Mouse (Mus musculus) kidney, postnatal 0 days (tissue): ENCODE data around the gene Diras1. TPM values are rescaled to one million over a fixed set of nuclear protein-coding genes. Genes with fewer than 3 reads are reported as not detected.

Experiments used
- ATAC-seq: fragments of 200-750 bp; cut with Nextera tagmentation; replicated peaks from 2 replicates; pipeline ENCODE4 v1.8.0; 2017; ENCODE audit warnings: low read depth, moderate number of reproducible peaks, moderate TSS enrichment, moderate library complexity; ENCODE audit not compliant: low FRiP score
- DNase-seq: peaks from one replicate; pipeline ENCODE4 v3.0.0-alpha.2; 2016; ENCODE audit warnings: low spot score
- H3K27ac ChIP-seq: fragments of 300-500 bp; sonication (generic); 2 replicates; pipeline ENCODE4 v1.5.1; 2014; ENCODE audit warnings: mild to moderate bottlenecking
- H3K27me3 ChIP-seq: fragments of 300-500 bp; sonication (generic); 2 replicates; pipeline ENCODE4 v1.6.1; 2014; ENCODE audit warnings: low read length, mixed read lengths; ENCODE audit not compliant: insufficient read depth
- H3K36me3 ChIP-seq: fragments of 300-500 bp; sonication (generic); 2 replicates; pipeline ENCODE4 v1.6.1; 2014; ENCODE audit warnings: low read length, mixed read lengths; ENCODE audit not compliant: insufficient read depth
- H3K4me1 ChIP-seq: fragments of 300-500 bp; sonication (generic); replicated peaks from 2 replicates; pipeline ENCODE4 v1.6.1; 2014; ENCODE audit warnings: antibody characterized with exemption, low read length, mixed read lengths; ENCODE audit not compliant: insufficient read depth
- H3K4me2 ChIP-seq: fragments of 300-500 bp; sonication (generic); 2 replicates; pipeline ENCODE4 v1.6.1; 2014; ENCODE audit warnings: mild to moderate bottlenecking, low read length, moderate library complexity, mixed read lengths
- H3K4me3 ChIP-seq: fragments of 300-500 bp; sonication (generic); replicated peaks from 2 replicates; pipeline ENCODE4 v1.5.1; 2014; ENCODE audit warnings: low read depth, low read length
- H3K9ac ChIP-seq: fragments of 300-500 bp; sonication (generic); 2 replicates; pipeline ENCODE4 v1.6.1; 2014; ENCODE audit warnings: low read depth, low read length
- H3K9me3 ChIP-seq: fragments of 300-500 bp; sonication (generic); replicated peaks from 2 replicates; pipeline ENCODE4 v1.6.1; 2016; ENCODE audit warnings: low read length, inconsistent platforms, mixed read lengths
- CTCF ChIP-seq: IDR thresholded peaks from 2 replicates; pipeline ENCODE4 v1.5.1; 2016; ENCODE audit warnings: antibody characterized with exemption, low read depth, mild to moderate bottlenecking, moderate library complexity
- WGBS: fragments of 180-500 bp; shearing (Covaris S2); extraction: QIAGEN DNeasy Blood & Tissue Kit; methylation state at CpG from one replicate; pipeline ENCODE4 v1.1.7; 2014; 5-methylcytosine and 5-hydroxymethylcytosine counted together
- polyA plus RNA-seq: library from polyadenylated mRNA; unstranded; fragments of >200 nt; fragmentation: Nextera tagmentation; extraction: Ambion mirVana; gene quantifications from 2 replicates; pipeline ENCODE4 v1.2.1, GENCODE M21; 2015

The Diras1 gene
- polyA plus RNA-seq, 1 experiment from 2014 or later, result 0.11 TPM

GRCm38 (mm10) chr10:80997332-80997731, 28.1 kb downstream of the Diras1 start:
- H3K36me3 ChIP-seq, result no peaks in the 10 kb centered on the region
- no peak for ATAC-seq
- DNase-seq, result no peak
- H3K4me1 ChIP-seq, result 0 out of 2 replicates have a peak, but pooled peaks cover 6% of the 10 kb centered on the region
- no peak overlapping the region for H3K4me2 ChIP-seq
- H3K9ac ChIP-seq, result no peak overlapping the region
- 83% methylated on average over 8 of the region's 8 CpGs for whole genome bisulfite sequencing
- no peak overlapping the region for H3K4me3 ChIP-seq
- H3K27ac ChIP-seq, result no peak overlapping the region
- H3K27me3 ChIP-seq, result no peaks in the 10 kb centered on the region
- TF ChIP-seq CTCF, result no peak
- H3K9me3 ChIP-seq, result no peaks in the 10 kb centered on the region

GRCm38 (mm10) chr10:80996501-80996900, 29.0 kb downstream of the Diras1 start:
- Histone ChIP-seq H3K9me3 (no peaks in the 10 kb centered on the region), H3K9ac (no peak overlapping the region), H3K4me2 (no peak overlapping the region)

GRCm38 (mm10) chr10:80995091-80995632, 30.3 kb downstream of the Diras1 start:
- Histone ChIP-seq H3K4me3 (no peak overlapping the region), H3K4me1 (0 out of 2 replicates have a peak, but pooled peaks cover 3% of the 10 kb centered on the region), H3K9ac (no peak overlapping the region), H3K4me2 (peak overlapping the region; percentile 32; the same call in 1 of the 2 replicates), H3K27ac (no peak overlapping the region), H3K36me3 (no peaks in the 10 kb centered on the region), H3K27me3 (no peaks in the 10 kb centered on the region; the same call in 1 of the 2 replicates), H3K9me3 (no peaks in the 10 kb centered on the region)
- peak; percentile 99 for TF ChIP-seq CTCF
- ATAC-seq (no peak), DNase-seq (peak; percentile 87)
- 9% methylated on average over 21 of the region's 21 CpGs for WGBS

More at GRCm38 (mm10) chr10:80996501-80996900, 29.0 kb downstream of the Diras1 start:
- no peak for TF ChIP-seq CTCF
- 94% methylated on average over 8 of the region's 8 CpGs for WGBS
- Histone ChIP-seq H3K4me1 (0 out of 2 replicates have a peak, but pooled peaks cover 6% of the 10 kb centered on the region), H3K4me3 (no peak overlapping the region), H3K36me3 (no peaks in the 10 kb centered on the region), H3K27me3 (no peaks in the 10 kb centered on the region; the same call in 1 of the 2 replicates), H3K27ac (no peak overlapping the region)
- DNase-seq (no peak), ATAC-seq (no peak)

- H3K27ac ChIP-seq, result no peak overlapping the region
- H3K27me3 ChIP-seq, result no peaks in the 10 kb centered on the region; the same call in 1 of the 2 replicates
- 56% methylated on average over 4 of the region's 4 CpGs for WGBS
- H3K9me3 ChIP-seq, result no peaks in the 10 kb centered on the region
- ATAC-seq (no peak), DNase-seq (no peak)
- H3K4me1 ChIP-seq, result 0 out of 2 replicates have a peak, but pooled peaks cover 3% of the 10 kb centered on the region
- TF ChIP-seq CTCF, result no peak
- no peak overlapping the region for H3K9ac ChIP-seq
- H3K4me3 ChIP-seq, result no peak overlapping the region
- no peak overlapping the region for H3K4me2 ChIP-seq
- H3K36me3 ChIP-seq, result no peaks in the 10 kb centered on the region
These were observed 30.8 kb downstream of the Diras1 start for GRCm38 (mm10) chr10:80994621-80995020.

GRCm38 (mm10) chr10:80993276-80993675, 32.2 kb downstream of the Diras1 start:
- ATAC-seq, result no peak
- TF ChIP-seq CTCF, result no peak
- no peak overlapping the region for H3K4me3 ChIP-seq
- no peaks in the 10 kb centered on the region for H3K9me3 ChIP-seq
- H3K9ac ChIP-seq, result no peak overlapping the region
- H3K4me2 ChIP-seq, result no peak overlapping the region
- WGBS, result 64% methylated on average over 5 of the region's 5 CpGs
- H3K27ac ChIP-seq, result no peak overlapping the region
- DNase-seq, result no peak
- H3K36me3 ChIP-seq, result no peaks in the 10 kb centered on the region
- no peaks in the 10 kb centered on the region; the same call in 1 of the 2 replicates for H3K27me3 ChIP-seq
- 0 out of 2 replicates have a peak, but pooled peaks cover 3% of the 10 kb centered on the region for H3K4me1 ChIP-seq

GRCm38 (mm10) chr10:80991945-80992344, 33.5 kb downstream of the Diras1 start:
- ATAC-seq, result no peak
- whole genome bisulfite sequencing, result 81% methylated on average over 1 of the region's 1 CpGs
- no peak for DNase-seq
- H3K27ac ChIP-seq, result no peak overlapping the region
- H3K36me3 ChIP-seq, result no peaks in the 10 kb centered on the region
- 0 out of 2 replicates have a peak, but pooled peaks cover 3% of the 10 kb centered on the region for H3K4me1 ChIP-seq
- H3K9ac ChIP-seq, result no peak overlapping the region
- H3K27me3 ChIP-seq, result no peaks in the 10 kb centered on the region; the same call in 1 of the 2 replicates
- H3K4me3 ChIP-seq, result no peak overlapping the region
- no peaks in the 10 kb centered on the region for H3K9me3 ChIP-seq
- no peak overlapping the region for H3K4me2 ChIP-seq
- TF ChIP-seq CTCF, result no peak
